Mouse (Mus musculus): ENCODE data around the gene Srpk1.

GRCm38 (mm10) chr17:28644112-28644511 is 21.6 kb upstream of the Srpk1 start:
- TF ChIP-seq POLR2A (IDR thresholded peaks at IDR 0.05; ENCODE audit: control insufficient read depth, low read depth, low read length) (no peak), CTCF (IDR thresholded peaks at IDR 0.05; ENCODE audit: control insufficient read depth, insufficient read depth, insufficient replicate concordance, low read depth, low read length) (no peak)

Data from testis, adult 2 months (tissue).